Mouse (Mus musculus) spleen, adult 2 months (tissue): ENCODE measurements around the gene Gm42878.

ENCODE experiments used
- CTCF ChIP-seq: fragments of 200-500 bp; IDR thresholded peaks from 2 replicates; pipeline ENCODE4 v1.5.1; 2011; ENCODE audit warnings: mild to moderate bottlenecking, inconsistent platforms; ENCODE audit not compliant: insufficient read depth, insufficient read length, insufficient replicate concordance; ENCODE audit errors: extremely low read depth
- POLR2A ChIP-seq: fragments of 200-500 bp; IDR thresholded peaks from 2 replicates; pipeline ENCODE4 v1.6.1; 2011; ENCODE audit warnings: low read depth, low read length, inconsistent platforms

GRCm38 (mm10) chr5:121594714-121595313, 49.5 kb upstream of the Gm42878 start:
- TF ChIP-seq CTCF, result no peak
- no peak for TF ChIP-seq POLR2A
